Mouse (Mus musculus) hindbrain, postnatal 0 days (tissue): Measurements from ENCODE around the gene Tmem119. TPM values are rescaled to one million over a fixed set of nuclear protein-coding genes. Genes with fewer than 3 reads are reported as not detected.
"Not testable (repeated sequence)": the region's sequence is repeated elsewhere in the genome, so short reads cannot be mapped to it uniquely, and the experiment has no call there.

Experiments used
- ATAC-seq: fragments of 200-750 bp; cut with Nextera tagmentation; 2 replicates; pipeline ENCODE4 v1.8.0; 2017; ENCODE audit warnings: mild to moderate bottlenecking, moderate TSS enrichment, moderate library complexity
- DNase-seq: peaks from one replicate; pipeline ENCODE4 v3.0.0-alpha.2; 2015; ENCODE audit warnings: low spot score
- H3K27ac ChIP-seq: fragments of 300-500 bp; sonication (generic); 2 replicates; pipeline ENCODE4 v1.5.1; 2014; ENCODE audit warnings: mild to moderate bottlenecking
- H3K27me3 ChIP-seq: fragments of 300-500 bp; sonication (generic); 2 replicates; pipeline ENCODE4 v1.6.1; 2014; ENCODE audit warnings: low read length, mixed read lengths; ENCODE audit not compliant: insufficient read depth
- H3K36me3 ChIP-seq: fragments of 300-500 bp; sonication (generic); 2 replicates; pipeline ENCODE4 v1.6.1; 2014; ENCODE audit warnings: low read length, mixed read lengths; ENCODE audit not compliant: insufficient read depth
- H3K4me1 ChIP-seq: fragments of 300-500 bp; sonication (generic); 2 replicates; pipeline ENCODE4 v1.6.1; 2014; ENCODE audit warnings: antibody characterized with exemption, low read length, mixed read lengths; ENCODE audit not compliant: insufficient read depth
- H3K4me2 ChIP-seq: fragments of 300-500 bp; sonication (generic); 2 replicates; pipeline ENCODE4 v1.6.1; 2014; ENCODE audit warnings: low read depth, mild to moderate bottlenecking, low read length, moderate library complexity, mixed read lengths
- H3K4me3 ChIP-seq: fragments of 300-500 bp; sonication (generic); 2 replicates; pipeline ENCODE4 v1.5.1; 2014; ENCODE audit warnings: low read length
- H3K9ac ChIP-seq: fragments of 300-500 bp; sonication (generic); replicated peaks from 2 replicates; pipeline ENCODE4 v1.6.1; 2014; ENCODE audit warnings: mild to moderate bottlenecking, low read length, moderate library complexity, mixed read lengths
- H3K9me3 ChIP-seq: fragments of 300-500 bp; sonication (generic); 2 replicates; pipeline ENCODE4 v1.6.1; 2016; ENCODE audit warnings: low read length, mixed read lengths
- CTCF ChIP-seq: IDR thresholded peaks from 2 replicates; pipeline ENCODE4 v1.5.1; 2016; ENCODE audit warnings: antibody characterized with exemption, control low read depth, low read depth
- WGBS: fragments of 180-500 bp; shearing (Covaris S2); extraction: QIAGEN DNeasy Blood & Tissue Kit; methylation state at CpG from one replicate; pipeline ENCODE4 v1.1.7; 2014; 5-methylcytosine and 5-hydroxymethylcytosine counted together
- polyA plus RNA-seq: library from polyadenylated mRNA; unstranded; fragments of >200 nt; fragmentation: Nextera tagmentation; extraction: Ambion mirVana; gene quantifications from 2 replicates; pipeline ENCODE4 v1.2.1, GENCODE M21; 2015
- total RNA-seq: library from RNA; depleted of rRNA; stranded (reverse); fragments of >200 nt; gene quantifications from 2 replicates; pipeline ENCODE4 v1.2.3, GENCODE M21; 2014

Gene Tmem119
- total and polyA plus RNA-seq, 2 experiments from 2014 or later, result 7.6 to 9.2 TPM

GRCm38 (mm10) chr5:113790453-113791196 is 9.7 kb downstream of the Tmem119 start:
- no peaks in the 10 kb centered on the region for H3K9me3 ChIP-seq
- 73% methylated on average over 11 of the region's 11 CpGs for whole genome bisulfite sequencing
- H3K4me2 ChIP-seq, result no peak overlapping the region
- H3K27me3 ChIP-seq, result no peaks in the 10 kb centered on the region
- H3K27ac ChIP-seq, result no peak overlapping the region
- DNase-seq, result no peak
- no peak overlapping the region for H3K9ac ChIP-seq
- no peak overlapping the region for H3K4me3 ChIP-seq
- TF ChIP-seq CTCF, result no peak
- no peaks in the 10 kb centered on the region for H3K36me3 ChIP-seq
- no peak for ATAC-seq
- H3K4me1 ChIP-seq, result no peaks in the 10 kb centered on the region

DNA sequence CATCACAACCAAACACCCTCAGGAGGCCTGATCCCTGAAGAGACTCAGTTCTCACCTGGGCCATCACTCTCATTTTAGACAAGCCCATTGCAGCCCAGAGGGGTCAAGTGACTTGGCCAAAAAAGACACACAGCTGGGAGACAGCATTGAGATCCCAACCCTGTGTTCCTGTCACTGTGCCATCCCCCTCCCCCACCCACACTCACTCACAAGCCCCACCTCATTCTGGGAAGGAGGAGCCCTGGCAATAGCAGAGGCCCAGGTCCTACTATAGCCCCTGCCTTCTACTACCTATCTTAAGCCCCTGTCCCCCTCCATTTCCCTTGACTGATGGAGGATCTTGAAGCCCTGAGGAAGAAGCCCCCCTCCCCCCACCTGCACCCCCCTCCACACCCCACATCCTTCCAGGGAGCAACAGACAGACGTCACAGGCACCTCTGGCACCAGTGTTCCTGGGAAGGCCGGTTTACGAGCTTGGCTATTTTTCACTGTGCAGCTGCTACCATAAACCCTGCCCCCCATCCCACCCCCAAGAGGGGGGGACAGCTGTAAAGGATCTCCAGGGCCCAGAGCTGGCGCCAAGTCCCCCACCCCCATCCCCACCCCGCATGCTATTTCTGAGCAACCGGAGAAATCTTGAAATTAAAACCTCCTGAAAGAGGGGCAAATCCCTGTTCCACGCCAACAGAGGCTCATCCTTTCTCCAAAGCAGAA is 11.1 kb downstream of the Tmem119 start:
- H3K36me3 ChIP-seq, result no peaks in the 10 kb centered on the region
- 34% methylated on average over 7 of the region's 7 CpGs for WGBS
- DNase-seq (no peak), ATAC-seq (no peak; the same call in 1 of the 2 replicates)
- H3K4me3 ChIP-seq, result no peak overlapping the region
- no peak overlapping the region for H3K4me2 ChIP-seq
- H3K9me3 ChIP-seq, result no peaks in the 10 kb centered on the region
- H3K4me1 ChIP-seq, result no peaks in the 10 kb centered on the region
- H3K27me3 ChIP-seq, result no peaks in the 10 kb centered on the region
- no peak overlapping the region for H3K9ac ChIP-seq
- H3K27ac ChIP-seq, result no peak overlapping the region
- no peak for TF ChIP-seq CTCF

- H3K36me3 ChIP-seq, result no peaks in the 10 kb centered on the region
- TF ChIP-seq CTCF, result no peak
- ATAC-seq (no peak), DNase-seq (no peak)
- no peak overlapping the region for H3K9ac ChIP-seq
- H3K4me3 ChIP-seq, result no peak overlapping the region
- H3K4me2 ChIP-seq, result no peak overlapping the region
- no peak overlapping the region for H3K27ac ChIP-seq
- H3K9me3 ChIP-seq, result no peaks in the 10 kb centered on the region
- no peaks in the 10 kb centered on the region for H3K4me1 ChIP-seq
- no peaks in the 10 kb centered on the region for H3K27me3 ChIP-seq
- 48% methylated on average over 6 of the region's 6 CpGs for WGBS
Observed at GRCm38 (mm10) chr5:113788645-113789044, 11.7 kb downstream of the Tmem119 start.

GRCm38 (mm10) chr5:113786985-113787384 is 13.3 kb downstream of the Tmem119 start:
- TF ChIP-seq CTCF, result no peak
- Histone ChIP-seq H3K9ac (no peak overlapping the region), H3K4me3 (no peak overlapping the region), H3K27ac (no peak overlapping the region), H3K9me3 (no peaks in the 10 kb centered on the region), H3K36me3 (no peaks in the 10 kb centered on the region), H3K27me3 (no peaks in the 10 kb centered on the region), H3K4me2 (no peak overlapping the region), H3K4me1 (no peaks in the 10 kb centered on the region)
- WGBS, result 84% methylated on average over 5 of the region's 5 CpGs
- no peak for DNase-seq
- no peak for ATAC-seq

DNA sequence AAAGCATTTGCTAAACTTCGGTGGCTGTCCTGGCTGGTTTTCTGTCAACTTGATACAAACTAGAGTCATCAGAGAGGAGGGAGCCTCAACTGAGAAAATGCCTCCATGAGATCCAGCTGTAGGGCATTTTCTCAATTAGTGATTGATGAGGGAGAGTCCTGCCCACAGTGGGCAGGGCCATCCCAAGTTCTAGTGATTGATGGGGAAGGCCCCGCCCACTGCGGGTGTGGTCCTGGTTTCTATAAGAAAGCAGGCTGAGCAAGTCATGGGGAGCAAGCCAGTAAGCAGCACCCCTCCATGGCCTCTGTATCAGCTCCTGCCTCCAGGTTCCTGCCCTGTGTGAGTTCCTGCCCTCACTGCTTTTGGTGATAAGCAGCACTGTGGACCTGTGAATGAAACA is 16.2 kb downstream of the Tmem119 start:
- WGBS, result 39% methylated on average over 3 of the region's 3 CpGs

GRCm38 (mm10) chr5:113783581-113784001 is 16.7 kb downstream of the Tmem119 start:
- Histone ChIP-seq H3K4me2 (no peak overlapping the region), H3K9me3 (no peaks in the 10 kb centered on the region), H3K9ac (no peak overlapping the region), H3K27me3 (no peaks in the 10 kb centered on the region), H3K27ac (no peak overlapping the region), H3K4me3 (no peak overlapping the region), H3K36me3 (no peaks in the 10 kb centered on the region), H3K4me1 (no peaks in the 10 kb centered on the region)
- ATAC-seq (no peak), DNase-seq (no peak)
- WGBS, result 19% methylated on average over 12 of the region's 12 CpGs
- TF ChIP-seq CTCF, result no peak

More for the DNA sequence above, 16.2 kb downstream of the Tmem119 start:
- not testable (repeated sequence) for H3K27ac ChIP-seq, H3K4me2 ChIP-seq, H3K9me3 ChIP-seq, H3K4me3 ChIP-seq, H3K36me3 ChIP-seq, H3K9ac ChIP-seq, ATAC-seq, DNase-seq, H3K4me1 ChIP-seq, H3K27me3 ChIP-seq

GRCm38 (mm10) chr5:113782624-113783023 is 17.7 kb downstream of the Tmem119 start:
- H3K4me1 ChIP-seq, result no peaks in the 10 kb centered on the region
- H3K36me3 ChIP-seq, result no peaks in the 10 kb centered on the region
- ATAC-seq (no peak), DNase-seq (no peak)
- H3K4me2 ChIP-seq, result no peak overlapping the region
- H3K27me3 ChIP-seq, result no peaks in the 10 kb centered on the region
- WGBS, result 86% methylated on average over 7 of the region's 7 CpGs
- H3K9ac ChIP-seq, result no peak overlapping the region
- no peak for TF ChIP-seq CTCF
- no peaks in the 10 kb centered on the region for H3K9me3 ChIP-seq
- H3K4me3 ChIP-seq, result no peak overlapping the region
- H3K27ac ChIP-seq, result no peak overlapping the region
